Mouse (Mus musculus) thymus, postnatal 4 days (tissue): ENCODE data around the gene Sv2b.

Source experiments
- DNase-seq: peaks from one replicate; pipeline ENCODE4 v3.0.0; 2021

Sv2b gene

GRCm38 (mm10) chr7:75290554-75290953 is 18.5 kb downstream of the Sv2b start:
- DNase-seq, result no peak

GRCm38 (mm10) chr7:75287237-75287636 is 21.8 kb downstream of the Sv2b start:
- DNase-seq, result no peak

GRCm38 (mm10) chr7:75282951-75283350 is 26.1 kb downstream of the Sv2b start:
- no peak for DNase-seq

- no peak for DNase-seq
These were observed 26.9 kb downstream of the Sv2b start for GRCm38 (mm10) chr7:75282080-75282650.

GRCm38 (mm10) chr7:75281106-75281505 is 28.0 kb downstream of the Sv2b start:
- DNase-seq, result no peak

GRCm38 (mm10) chr7:75277847-75278246 is 31.2 kb downstream of the Sv2b start:
- no peak for DNase-seq

GRCm38 (mm10) chr7:75276739-75277138 is 32.3 kb downstream of the Sv2b start:
- no peak for DNase-seq

- DNase-seq, result no peak
These were observed 34.5 kb downstream of the Sv2b start for GRCm38 (mm10) chr7:75274518-75274917.

- DNase-seq, result no peak
These were observed 35.4 kb downstream of the Sv2b start for GRCm38 (mm10) chr7:75273633-75274032.

- DNase-seq, result no peak
These were observed 37.1 kb downstream of the Sv2b start for GRCm38 (mm10) chr7:75271921-75272381.

GRCm38 (mm10) chr7:75271306-75271705 is 37.8 kb downstream of the Sv2b start:
- DNase-seq, result no peak

- DNase-seq, result no peak
These were observed 41.8 kb downstream of the Sv2b start for GRCm38 (mm10) chr7:75267236-75267635.

GRCm38 (mm10) chr7:75265241-75265640 is 43.8 kb downstream of the Sv2b start:
- no peak for DNase-seq

- no peak for DNase-seq
These were observed 49.1 kb downstream of the Sv2b start for GRCm38 (mm10) chr7:75259945-75260344.

- no peak for DNase-seq
These were observed 55.3 kb downstream of the Sv2b start for GRCm38 (mm10) chr7:75253611-75254250.

GRCm38 (mm10) chr7:75240754-75241507 is 68.1 kb downstream of the Sv2b start:
- no peak for DNase-seq

GRCm38 (mm10) chr7:75236386-75236785 is 72.7 kb downstream of the Sv2b start:
- no peak for DNase-seq

- no peak for DNase-seq
These were observed 84.9 kb downstream of the Sv2b start for GRCm38 (mm10) chr7:75224206-75224605.

GRCm38 (mm10) chr7:75222704-75223431 is 86.2 kb downstream of the Sv2b start:
- DNase-seq, result no peak

GRCm38 (mm10) chr7:75220786-75221185 is 88.3 kb downstream of the Sv2b start:
- DNase-seq, result no peak

- DNase-seq, result no peak
These were observed 88.8 kb downstream of the Sv2b start for GRCm38 (mm10) chr7:75220296-75220695.

- no peak for DNase-seq
These were observed 92.9 kb downstream of the Sv2b start for GRCm38 (mm10) chr7:75216180-75216579.

GRCm38 (mm10) chr7:75209221-75209641 is 99.8 kb downstream of the Sv2b start:
- no peak for DNase-seq
